In genomic region chr14:60790103-60790502, GRCm38 (mm10) we compare ENCODE assay signal across 8 mouse cellular contexts. TPM values are rescaled to one million over a fixed set of nuclear protein-coding genes. Genes with fewer than 3 reads are reported as not detected.
DNase-seq lines count a peak whose midpoint lies in the region; ATAC-seq and TF ChIP-seq lines count a peak whose summit lies in the region.

No protein-coding gene starts in this region.

- TF ChIP-seq POLR2A in bone marrow, adult 2 months (IDR thresholded peaks at IDR 0.05; ENCODE audit: borderline replicate concordance, control insufficient read depth, low read depth, low read length) = no peak

- WGBS in bone marrow, adult 2 months = 57% methylated on average over 3 of the region's 3 CpGs
- WGBS in embryonic facial prominence, embryonic 11.5 days = 38% methylated on average over 3 of the region's 3 CpGs
- 46% methylated on average over 3 of the region's 3 CpGs for WGBS in liver, postnatal 0 days (ENCODE audit: insufficient replicate concordance)

- H3K27me3 ChIP-seq in embryonic facial prominence, embryonic 11.5 days (ENCODE audit: control insufficient read depth, insufficient read depth, low read length) = no peaks in the 10 kb centered on the region
- no peaks in the 10 kb centered on the region for H3K27me3 ChIP-seq in liver, postnatal 0 days (ENCODE audit: insufficient read depth, low read length)

- peak; percentile 75 for TF ChIP-seq CTCF in bone marrow, adult 2 months (IDR thresholded peaks at IDR 0.05; ENCODE audit: control insufficient read depth, insufficient read depth, low read length)
- peak; percentile 74 for TF ChIP-seq CTCF in liver, postnatal 0 days (IDR thresholded peaks at IDR 0.05; ENCODE audit: low read depth)

- H3K9ac ChIP-seq in embryonic facial prominence, embryonic 11.5 days (replicated peaks; ENCODE audit: low read length) = no peak overlapping the region
- no peak overlapping the region for H3K9ac ChIP-seq in liver, postnatal 0 days (replicated peaks)

- no peaks in the 10 kb centered on the region for H3K9me3 ChIP-seq in embryonic facial prominence, embryonic 11.5 days (replicated peaks; ENCODE audit: control insufficient read depth, low read length)
- no peaks in the 10 kb centered on the region for H3K9me3 ChIP-seq in liver, postnatal 0 days (ENCODE audit: low read length)

- no peak for TF ChIP-seq EP300 in liver, postnatal 0 days (IDR thresholded peaks at IDR 0.05; ENCODE audit: low read depth)

- H3K4me3 ChIP-seq in bone marrow, adult 2 months (replicated peaks; ENCODE audit: control insufficient read depth, low read depth, low read length) = no peak overlapping the region
- no peak overlapping the region for H3K4me3 ChIP-seq in embryonic facial prominence, embryonic 11.5 days (ENCODE audit: low read depth, low read length)
- no peak overlapping the region for H3K4me3 ChIP-seq in liver, postnatal 0 days (ENCODE audit: low read depth, low read length)

- H3K4me1 ChIP-seq in bone marrow, adult 2 months (ENCODE audit: control insufficient read depth, insufficient read depth, low read length) = no peaks in the 10 kb centered on the region
- no peaks in the 10 kb centered on the region for H3K4me1 ChIP-seq in embryonic facial prominence, embryonic 11.5 days (ENCODE audit: control insufficient read depth, insufficient read depth, low read length)
- H3K4me1 ChIP-seq in liver, postnatal 0 days (ENCODE audit: insufficient read depth) = peaks cover 3% of the 10 kb centered on the region; the same call in 1 of the 2 replicates

- no peak for DNase-seq in frontal cortex, postnatal 14 days (ENCODE audit: low spot score in 2 of 2)
- peak; percentile 75 to 77 for DNase-seq in B cell, adult 2 months
- DNase-seq in embryonic facial prominence, embryonic 11.5 days (ENCODE audit: low spot score) = peak; percentile 76
- peak; percentile 33 for DNase-seq in kidney, adult 11 months
- DNase-seq in liver, postnatal 0 days = peak; percentile 61
- DNase-seq in right cerebral cortex, postnatal 4 days = peak; percentile 49

- H3K36me3 ChIP-seq in embryonic facial prominence, embryonic 11.5 days (replicated peaks; ENCODE audit: control insufficient read depth, insufficient read depth, low read depth, low read length) = no peaks in the 10 kb centered on the region; the same call in 1 of the 2 replicates
- peaks cover 20% of the 10 kb centered on the region for H3K36me3 ChIP-seq in liver, postnatal 0 days (replicated peaks; ENCODE audit: insufficient read depth, low read length)

- H3K4me2 ChIP-seq in embryonic facial prominence, embryonic 11.5 days (ENCODE audit: low read depth, low read length) = no peak overlapping the region
- no peak overlapping the region for H3K4me2 ChIP-seq in liver, postnatal 0 days (ENCODE audit: low read depth, low read length)

- ATAC-seq in frontal cortex, adult (ENCODE audit: low TSS enrichment) = peak; percentile 83
- ATAC-seq in embryonic facial prominence, embryonic 11.5 days (replicated peaks; ENCODE audit: insufficient number of reproducible peaks, low FRiP score, low TSS enrichment, low read depth) = 0 out of 2 replicates have a peak, but pooled peaks have one; percentile 23
- peak; percentile 45; the same call in 1 of the 2 replicates for ATAC-seq in liver, postnatal 0 days

- H3K27ac ChIP-seq in bone marrow, adult 2 months (ENCODE audit: control insufficient read depth, insufficient read depth, low read depth, low read length, poor library complexity) = no peak overlapping the region
- no peak overlapping the region for H3K27ac ChIP-seq in embryonic facial prominence, embryonic 11.5 days (replicated peaks; ENCODE audit: low read depth, low read length)
- H3K27ac ChIP-seq in liver, postnatal 0 days (ENCODE audit: low read depth) = no peak overlapping the region

RNA-seq across cellular contexts. Expression of gene Mipep, which starts 5.7 kb away (rescaled TPM):
- 3.1 and 3.4 TPM in 2 replicates for polyA plus RNA-seq in bone marrow, adult 2 months (2011; ENCODE audit: insufficient read depth, insufficient read length, low replicate concordance, missing spikeins)
- polyA plus RNA-seq in embryonic facial prominence, embryonic 11.5 days (2014; fragmentation: Nextera tagmentation; extraction: Ambion mirVana) = 30.9 and 32.4 TPM in 2 replicates
- 5.6 and 6.1 TPM in 2 replicates for polyA plus RNA-seq in liver, postnatal 0 days (2015; fragmentation: Nextera tagmentation; extraction: Ambion mirVana)

RNA-seq across cellular contexts. Expression of gene C1qtnf9, which starts 22.2 kb away (rescaled TPM):
- polyA plus RNA-seq in bone marrow, adult 2 months (2011; ENCODE audit: insufficient read depth, insufficient read length, low replicate concordance, missing spikeins) = 0.68 TPM in 1 of 2 replicates, not detected in the other
- polyA plus RNA-seq in embryonic facial prominence, embryonic 11.5 days (2014; fragmentation: Nextera tagmentation; extraction: Ambion mirVana) = not detected in 2 replicates
- 0.25 and 0.49 TPM in 2 replicates for polyA plus RNA-seq in liver, postnatal 0 days (2015; fragmentation: Nextera tagmentation; extraction: Ambion mirVana)

Comparison
In these comparisons a context has a peak if more than half of its experiments do, and no peak if none do; other contexts are left out.
1. ATAC-seq: peak in every context shown above with its lines; median percentile 83 in frontal cortex, adult; 45 in liver, postnatal 0 days; 23 in embryonic facial prominence, embryonic 11.5 days.
2. DNase-seq: peak in B cell, adult 2 months (2 of 2), embryonic facial prominence, embryonic 11.5 days (single experiment), kidney, adult 11 months (single experiment), liver, postnatal 0 days (single experiment) and right cerebral cortex, postnatal 4 days (single experiment); none in frontal cortex, postnatal 14 days (0 of 2).